Mouse (Mus musculus) hindbrain, embryonic 13.5 days (tissue): ENCODE measurements around the gene Slc16a13. TPM values are rescaled to one million over a fixed set of nuclear protein-coding genes. Genes with fewer than 3 reads are reported as not detected.

Experiments used
- ATAC-seq: fragments of 200-750 bp; cut with Nextera tagmentation; 2 replicates; pipeline ENCODE4 v1.8.0; 2017; ENCODE audit warnings: moderate TSS enrichment; ENCODE audit not compliant: low FRiP score
- H3K27ac ChIP-seq: fragments of 300-500 bp; sonication (generic); 2 replicates; pipeline ENCODE4 v1.5.1; 2015; ENCODE audit warnings: inconsistent platforms, mild to moderate bottlenecking, moderate library complexity
- H3K27me3 ChIP-seq: fragments of 300-500 bp; sonication (generic); 2 replicates; pipeline ENCODE4 v1.6.1; 2015; ENCODE audit warnings: mild to moderate bottlenecking, inconsistent platforms
- H3K36me3 ChIP-seq: fragments of 300-500 bp; sonication (generic); 2 replicates; pipeline ENCODE4 v1.6.1; 2015; ENCODE audit warnings: mild to moderate bottlenecking, inconsistent platforms
- H3K4me1 ChIP-seq: fragments of 300-500 bp; sonication (generic); replicated peaks from 2 replicates; pipeline ENCODE4 v1.6.1; 2015; ENCODE audit warnings: inconsistent platforms
- H3K4me2 ChIP-seq: fragments of 300-500 bp; sonication (generic); 2 replicates; pipeline ENCODE4 v1.6.1; 2015; ENCODE audit warnings: inconsistent platforms, mild to moderate bottlenecking, moderate library complexity
- H3K4me3 ChIP-seq: fragments of 300-500 bp; sonication (generic); 2 replicates; pipeline ENCODE4 v1.5.1; 2015; ENCODE audit warnings: mild to moderate bottlenecking, inconsistent platforms
- H3K9ac ChIP-seq: fragments of 300-500 bp; sonication (generic); 2 replicates; pipeline ENCODE4 v1.6.1; 2015; ENCODE audit warnings: mild to moderate bottlenecking, inconsistent platforms
- H3K9me3 ChIP-seq: fragments of 300-500 bp; sonication (generic); 2 replicates; pipeline ENCODE4 v1.6.1; 2016; ENCODE audit warnings: inconsistent platforms
- WGBS: fragments of 180-500 bp; shearing (Covaris S2); methylation state at CpG from one replicate; pipeline ENCODE4 v1.1.7; 2015; 5-methylcytosine and 5-hydroxymethylcytosine counted together
- polyA plus RNA-seq: library from polyadenylated mRNA; unstranded; fragments of >200 nt; fragmentation: Nextera tagmentation; extraction: Ambion mirVana; gene quantifications from 2 replicates; pipeline ENCODE4 v1.2.1, GENCODE M21; 2015

Slc16a13 gene
- 16.1 and 18.1 TPM in 2 replicates for polyA plus RNA-seq

- Histone ChIP-seq H3K36me3 (peaks cover 10% of the 10 kb centered on the region), H3K27ac (peak within 1 kb of the TSS; percentile 95), H3K9me3 (no peaks in the 10 kb centered on the region), H3K9ac (peak within 1 kb of the TSS; percentile 89), H3K4me2 (peak within 1 kb of the TSS; percentile 92), H3K4me3 (peak within 1 kb of the TSS; percentile 64), H3K27me3 (peaks cover 42% of the 10 kb centered on the region), H3K4me1 (peaks cover 40% of the 10 kb centered on the region)
- peak; percentile 95 for ATAC-seq
- WGBS: under 1% methylated on average over 28 of the region's 28 CpGs
Observed at GRCm38 (mm10) chr11:70220731-70221602, at the start of gene Slc16a13. Slc16a13 (minus strand) TSS chr11:70221064.

DNA sequence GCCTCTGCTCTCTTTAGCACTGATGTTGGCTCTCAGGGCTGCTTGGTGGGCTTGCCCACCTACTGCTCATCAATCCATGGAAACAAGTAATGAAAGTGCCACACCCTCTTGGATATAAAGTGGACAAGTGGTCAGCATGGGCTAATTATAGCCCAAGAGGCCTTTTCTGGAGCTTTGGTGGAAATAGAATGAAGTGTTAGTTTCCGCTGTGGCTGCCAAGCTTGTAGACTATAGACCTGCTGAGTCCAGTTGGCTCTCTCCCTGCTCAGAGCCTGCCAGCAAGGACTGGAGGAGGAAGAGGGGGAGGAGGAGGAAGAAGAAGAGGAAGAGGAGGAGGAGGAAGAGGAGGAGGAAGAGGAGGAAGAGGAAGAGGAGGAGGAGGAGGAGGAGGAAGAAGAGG lies 45.5 kb upstream of the Slc16a13 start:
- no peak overlapping the region for H3K27ac ChIP-seq

DNA sequence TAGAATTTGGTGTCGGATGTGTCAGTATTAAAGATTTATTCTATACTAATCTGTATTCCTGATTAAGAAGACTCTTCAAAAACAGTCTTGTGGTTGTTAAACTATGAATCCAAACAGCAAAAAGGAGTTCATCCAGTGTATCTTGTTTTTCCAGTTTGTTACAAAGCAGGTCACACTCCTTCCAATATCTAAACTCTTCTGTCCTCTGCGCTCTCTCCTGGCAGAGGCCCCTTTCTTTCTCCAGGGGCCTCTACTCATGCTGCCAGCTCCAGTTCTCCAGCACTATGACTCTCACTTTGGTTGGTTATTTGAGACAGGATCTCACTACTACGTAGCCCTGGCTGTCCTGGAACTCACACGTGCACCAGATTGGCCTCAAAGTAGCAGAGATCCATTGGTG lies 45.0 kb upstream of the Slc16a13 start:
- 86% methylated on average over 4 of the region's 4 CpGs for WGBS
- ATAC-seq: no peak
- Histone ChIP-seq H3K4me1 (no peaks in the 10 kb centered on the region), H3K4me3 (no peak overlapping the region), H3K9me3 (no peaks in the 10 kb centered on the region), H3K36me3 (no peaks in the 10 kb centered on the region), H3K27me3 (peaks cover 9% of the 10 kb centered on the region; the same call in 1 of the 2 replicates), H3K4me2 (no peak overlapping the region), H3K27ac (no peak overlapping the region), H3K9ac (no peak overlapping the region)

More for the DNA sequence above, 45.5 kb upstream of the Slc16a13 start:
- 92% methylated on average over 1 of the region's 1 CpGs for WGBS
- ATAC-seq: no peak
- no peaks in the 10 kb centered on the region for H3K4me1 ChIP-seq
- no peak overlapping the region for H3K4me2 ChIP-seq
- peaks cover 9% of the 10 kb centered on the region; the same call in 1 of the 2 replicates for H3K27me3 ChIP-seq
- no peaks in the 10 kb centered on the region for H3K36me3 ChIP-seq
- H3K9me3 ChIP-seq: no peaks in the 10 kb centered on the region
- H3K4me3 ChIP-seq: no peak overlapping the region
- no peak overlapping the region for H3K9ac ChIP-seq

GRCm38 (mm10) chr11:70265252-70265651 lies 44.4 kb upstream of the Slc16a13 start:
- ATAC-seq: no peak
- Histone ChIP-seq H3K27ac (no peak overlapping the region), H3K4me2 (no peak overlapping the region), H3K9ac (no peak overlapping the region), H3K27me3 (peaks cover 9% of the 10 kb centered on the region; the same call in 1 of the 2 replicates), H3K4me1 (no peaks in the 10 kb centered on the region), H3K36me3 (no peaks in the 10 kb centered on the region), H3K9me3 (no peaks in the 10 kb centered on the region), H3K4me3 (no peak overlapping the region)
- 62% methylated on average over 3 of the region's 3 CpGs for WGBS

DNA sequence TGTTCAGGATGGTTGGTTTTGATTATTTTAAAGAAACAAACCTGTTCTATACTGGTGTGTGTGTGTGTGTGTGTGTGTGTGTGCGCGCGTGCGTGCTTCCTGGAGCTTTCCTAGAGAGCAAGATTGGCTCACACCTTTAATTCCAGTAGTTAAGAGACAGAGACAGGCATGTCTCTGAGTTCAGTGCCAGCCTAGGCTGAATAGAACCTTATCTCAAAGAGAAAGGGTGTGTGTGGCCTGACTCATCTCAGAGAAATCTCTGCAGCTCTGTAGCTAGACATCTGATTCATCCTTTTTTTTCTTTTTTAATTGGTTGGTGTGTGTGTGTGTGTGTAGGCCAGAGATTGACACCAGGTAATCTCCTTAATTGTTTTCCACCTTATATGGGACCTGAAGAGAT lies 38.2 kb upstream of the Slc16a13 start:
- Histone ChIP-seq H3K9ac (no peak overlapping the region), H3K4me2 (no peak overlapping the region), H3K27ac (no peak overlapping the region), H3K27me3 (peaks cover 37% of the 10 kb centered on the region), H3K36me3 (no peaks in the 10 kb centered on the region), H3K9me3 (no peaks in the 10 kb centered on the region), H3K4me3 (no peak overlapping the region), H3K4me1 (peaks cover 4% of the 10 kb centered on the region)
- no peak for ATAC-seq
- WGBS: 94% methylated on average over 4 of the region's 4 CpGs

DNA sequence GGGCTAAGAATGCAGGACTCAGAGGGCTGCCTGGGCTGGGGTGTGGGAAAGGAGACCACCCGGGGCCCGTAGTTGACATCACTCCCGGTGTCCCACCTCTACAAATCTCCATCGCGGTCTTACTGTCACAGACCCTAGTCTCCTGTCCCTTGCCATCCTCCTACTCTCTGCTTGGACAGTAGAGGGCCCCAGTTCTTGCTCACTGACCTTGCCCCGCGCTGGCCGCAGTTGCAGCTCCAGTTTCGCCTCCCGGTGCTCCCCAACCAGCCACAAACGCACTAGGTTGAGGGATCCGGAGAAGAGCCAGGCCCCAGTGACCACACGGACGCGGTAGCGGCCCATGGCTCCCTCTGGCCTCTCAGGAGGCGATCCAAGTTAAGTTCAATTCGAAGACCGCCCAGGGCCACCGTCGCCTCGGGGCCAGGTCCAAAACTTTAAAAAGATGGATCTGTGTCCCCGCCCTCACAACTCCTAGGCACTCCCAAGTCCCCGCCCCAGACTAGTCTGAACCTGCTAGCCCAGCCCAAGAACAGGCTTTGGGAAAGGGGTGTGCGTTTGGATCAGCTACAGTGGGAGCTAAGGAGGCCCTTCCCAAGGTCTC lies 34.2 kb upstream of the Slc16a13 start, which contains the start of gene Alox12:
Gene Alox12, minus strand, starts transcription at position 423 of the 601 bp plus-strand sequence.
- WGBS: 2% methylated on average over 25 of the region's 25 CpGs
- Histone ChIP-seq H3K9ac (peak within 1 kb of the TSS; percentile 39), H3K4me2 (peak within 1 kb of the TSS; percentile 43), H3K27me3 (peaks cover 71% of the 10 kb centered on the region), H3K4me3 (peak within 1 kb of the TSS; percentile 23), H3K27ac (no peak within 1 kb of the TSS), H3K4me1 (peaks cover 4% of the 10 kb centered on the region), H3K36me3 (no peaks in the 10 kb centered on the region), H3K9me3 (no peaks in the 10 kb centered on the region)
- ATAC-seq: no peak

GRCm38 (mm10) chr11:70254337-70254736 lies 33.5 kb upstream of the Slc16a13 start:
- no peak for ATAC-seq
- H3K4me2 ChIP-seq: peak overlapping the region; percentile 43
- no peaks in the 10 kb centered on the region for H3K36me3 ChIP-seq
- H3K9me3 ChIP-seq: no peaks in the 10 kb centered on the region
- peak overlapping the region; percentile 23 for H3K4me3 ChIP-seq
- peaks cover 4% of the 10 kb centered on the region for H3K4me1 ChIP-seq
- H3K27ac ChIP-seq: no peak overlapping the region
- H3K27me3 ChIP-seq: peaks cover 77% of the 10 kb centered on the region
- H3K9ac ChIP-seq: no peak overlapping the region
- WGBS: 4% methylated on average over 18 of the region's 18 CpGs

DNA sequence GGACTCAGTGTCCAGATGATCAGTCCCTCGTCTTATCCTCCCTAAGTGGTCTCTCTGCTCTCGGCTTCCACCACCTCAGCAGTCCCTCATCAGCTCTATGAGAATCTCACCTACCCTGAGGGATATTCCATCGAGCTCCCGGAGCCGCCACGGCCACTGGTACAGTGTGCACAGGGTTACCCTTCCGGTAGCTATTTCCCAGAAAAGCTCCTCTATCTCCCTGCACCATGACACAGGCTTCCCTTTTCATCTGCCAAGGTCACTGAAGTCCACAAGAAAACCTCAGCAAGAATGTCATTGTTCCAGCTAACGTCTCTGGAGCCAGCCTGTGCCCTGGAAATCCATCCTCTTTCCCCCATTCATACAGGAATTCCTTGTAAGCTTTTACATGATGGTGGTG lies 31.0 kb upstream of the Slc16a13 start:
- Histone ChIP-seq H3K9me3 (no peaks in the 10 kb centered on the region), H3K4me3 (no peak overlapping the region), H3K27me3 (peaks cover 69% of the 10 kb centered on the region), H3K9ac (no peak overlapping the region), H3K4me1 (peaks cover 4% of the 10 kb centered on the region), H3K36me3 (no peaks in the 10 kb centered on the region), H3K4me2 (no peak overlapping the region), H3K27ac (no peak overlapping the region)
- ATAC-seq: no peak
- WGBS: 84% methylated on average over 8 of the region's 8 CpGs

GRCm38 (mm10) chr11:70250150-70250549 lies 29.3 kb upstream of the Slc16a13 start:
- Histone ChIP-seq H3K27ac (no peak overlapping the region), H3K9me3 (no peaks in the 10 kb centered on the region), H3K4me3 (no peak overlapping the region), H3K9ac (no peak overlapping the region), H3K4me1 (peaks cover 4% of the 10 kb centered on the region), H3K4me2 (no peak overlapping the region), H3K27me3 (peaks cover 67% of the 10 kb centered on the region), H3K36me3 (no peaks in the 10 kb centered on the region)
- no peak for ATAC-seq
- WGBS: 78% methylated on average over 11 of the region's 11 CpGs

DNA sequence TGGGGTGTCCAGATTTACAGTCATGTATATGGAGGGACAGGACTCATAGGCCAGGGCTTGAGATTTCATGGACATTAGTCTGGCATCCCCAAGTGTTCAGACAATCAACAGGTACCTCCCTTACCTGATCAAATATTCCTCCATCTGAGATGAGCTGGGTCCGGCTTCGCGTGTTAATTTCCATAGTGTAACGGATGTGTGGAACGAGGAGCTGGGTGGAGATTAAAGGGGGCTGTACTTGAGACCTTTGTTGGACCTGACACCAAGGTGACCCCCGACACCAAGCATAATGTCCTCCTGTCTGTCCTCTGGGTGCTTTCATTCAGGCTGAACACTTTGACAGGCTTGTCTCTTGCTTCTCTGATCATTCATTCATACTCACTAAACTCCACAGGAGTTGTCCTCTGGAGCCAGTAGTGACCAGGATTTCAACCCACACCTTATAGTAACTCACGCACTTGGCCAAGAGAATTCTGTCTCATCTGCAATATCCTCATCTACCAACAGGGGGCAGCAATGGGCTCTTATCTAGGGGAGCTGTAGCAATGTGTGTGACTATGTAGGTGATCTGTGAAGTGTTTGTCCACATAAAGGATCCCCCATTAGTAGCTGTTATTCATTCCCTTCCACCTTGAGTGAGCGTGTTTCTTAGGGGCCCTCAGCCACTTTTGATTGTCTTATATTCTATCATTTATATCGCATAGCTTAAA lies 26.4 kb upstream of the Slc16a13 start:
- Histone ChIP-seq H3K27me3 (peaks cover 54% of the 10 kb centered on the region), H3K4me3 (no peak overlapping the region), H3K9ac (no peak overlapping the region), H3K36me3 (no peaks in the 10 kb centered on the region), H3K4me2 (no peak overlapping the region), H3K27ac (no peak overlapping the region), H3K4me1 (no peaks in the 10 kb centered on the region), H3K9me3 (no peaks in the 10 kb centered on the region)
- no peak for ATAC-seq
- 44% methylated on average over 9 of the region's 9 CpGs for WGBS

DNA sequence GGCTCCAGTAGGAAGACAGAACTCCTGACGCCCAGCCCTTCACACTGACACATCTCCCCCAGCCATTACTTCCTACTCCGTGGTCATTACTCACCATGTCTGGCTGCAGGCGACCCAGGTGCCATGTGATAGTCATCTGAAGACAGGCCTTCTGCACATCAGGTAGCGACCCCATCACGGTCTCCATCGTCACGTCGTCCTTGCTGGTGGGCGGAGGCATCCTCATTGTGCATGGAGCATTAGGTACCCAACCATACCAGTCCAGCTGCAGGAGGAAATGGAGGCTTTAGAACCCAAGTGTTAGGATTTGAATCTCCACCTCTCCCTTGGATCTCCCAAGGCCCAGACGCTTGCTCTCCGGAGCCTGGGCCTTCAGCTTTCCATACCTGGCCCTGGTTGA lies 21.7 kb upstream of the Slc16a13 start:
- Histone ChIP-seq H3K36me3 (no peaks in the 10 kb centered on the region), H3K4me2 (no peak overlapping the region), H3K4me3 (no peak overlapping the region), H3K9ac (no peak overlapping the region), H3K9me3 (no peaks in the 10 kb centered on the region), H3K4me1 (peaks cover 21% of the 10 kb centered on the region), H3K27ac (no peak overlapping the region), H3K27me3 (peaks cover 25% of the 10 kb centered on the region)
- WGBS: 72% methylated on average over 11 of the region's 11 CpGs
- no peak for ATAC-seq
